Mouse (Mus musculus) liver (tissue): ENCODE measurements around the gene Rpp25l.
"Not testable (repeated sequence)": the region's sequence is repeated elsewhere in the genome, so short reads cannot be mapped to it uniquely, and the experiment has no call there.

Experiments used
- DNase-seq: peaks from one replicate; pipeline ENCODE4 v3.0.0-alpha.2; 2020; ENCODE audit warnings: mixed read lengths

Gene Rpp25l

DNA sequence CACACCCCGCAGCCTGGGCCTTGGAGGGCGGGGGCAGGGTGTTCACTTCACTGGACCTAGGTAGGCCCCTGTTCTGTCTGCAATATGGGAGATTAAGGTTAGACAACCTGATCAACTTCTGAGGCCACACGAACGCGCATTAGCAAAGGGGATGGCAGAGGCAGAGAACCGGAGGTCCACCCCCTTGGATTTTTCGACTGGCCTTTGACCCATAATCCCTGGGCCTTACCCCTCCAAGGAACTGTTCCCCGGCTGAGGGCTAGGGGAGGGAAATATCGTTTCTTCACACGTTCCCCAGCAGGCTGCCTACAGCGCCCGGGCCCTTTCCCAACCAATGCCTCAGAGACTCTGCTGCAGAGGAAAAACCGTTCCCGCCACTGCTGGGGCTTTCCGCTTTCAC is 16.9 kb downstream of the Rpp25l start:
- DNase-seq, result not testable (repeated sequence)

- DNase-seq, result not testable (repeated sequence)
These were observed 17.5 kb downstream of the Rpp25l start for GRCm38 (mm10) chr4:41695800-41696199.

GRCm38 (mm10) chr4:41693511-41693910 is 19.8 kb downstream of the Rpp25l start:
- not testable (repeated sequence) for DNase-seq

DNA sequence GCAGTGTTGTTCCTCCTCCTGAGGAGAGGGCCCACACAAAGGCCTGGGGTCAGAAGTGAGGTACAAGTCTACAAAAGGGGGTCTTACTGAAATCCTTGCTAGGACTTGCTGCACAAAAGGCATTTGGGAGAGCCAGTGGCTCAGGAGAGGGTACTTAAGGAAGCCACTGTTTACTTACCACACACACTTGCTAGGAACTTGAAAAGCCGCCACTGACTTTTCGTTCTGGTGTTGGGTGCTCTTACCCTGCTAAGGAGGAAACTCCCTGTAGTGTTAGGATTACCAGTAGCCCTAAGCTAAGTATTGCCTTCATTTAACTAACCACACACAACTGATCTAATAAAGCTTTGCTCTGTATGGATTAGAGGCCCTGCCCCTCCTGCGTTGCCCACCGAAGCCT is 23.3 kb downstream of the Rpp25l start:
- not testable (repeated sequence) for DNase-seq

DNA sequence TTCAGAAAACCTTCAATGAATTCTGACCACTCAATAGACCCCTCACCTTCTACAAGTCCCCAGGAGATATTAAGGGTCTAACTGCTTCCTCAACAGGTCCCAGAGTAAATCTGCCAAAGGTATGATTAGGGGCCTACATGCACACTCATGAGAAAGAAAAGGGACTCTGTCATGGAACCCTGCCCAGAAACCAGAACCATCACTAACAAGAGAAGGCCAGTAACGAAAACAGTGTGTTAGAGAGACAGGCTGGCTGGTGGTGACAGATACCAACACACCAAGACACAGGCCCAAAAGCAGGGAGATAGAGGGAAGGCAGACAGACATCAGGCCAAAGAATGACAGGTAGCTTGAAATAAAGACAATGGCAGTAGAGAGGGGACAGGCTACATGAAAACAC is 24.8 kb downstream of the Rpp25l start:
- not testable (repeated sequence) for DNase-seq

DNA sequence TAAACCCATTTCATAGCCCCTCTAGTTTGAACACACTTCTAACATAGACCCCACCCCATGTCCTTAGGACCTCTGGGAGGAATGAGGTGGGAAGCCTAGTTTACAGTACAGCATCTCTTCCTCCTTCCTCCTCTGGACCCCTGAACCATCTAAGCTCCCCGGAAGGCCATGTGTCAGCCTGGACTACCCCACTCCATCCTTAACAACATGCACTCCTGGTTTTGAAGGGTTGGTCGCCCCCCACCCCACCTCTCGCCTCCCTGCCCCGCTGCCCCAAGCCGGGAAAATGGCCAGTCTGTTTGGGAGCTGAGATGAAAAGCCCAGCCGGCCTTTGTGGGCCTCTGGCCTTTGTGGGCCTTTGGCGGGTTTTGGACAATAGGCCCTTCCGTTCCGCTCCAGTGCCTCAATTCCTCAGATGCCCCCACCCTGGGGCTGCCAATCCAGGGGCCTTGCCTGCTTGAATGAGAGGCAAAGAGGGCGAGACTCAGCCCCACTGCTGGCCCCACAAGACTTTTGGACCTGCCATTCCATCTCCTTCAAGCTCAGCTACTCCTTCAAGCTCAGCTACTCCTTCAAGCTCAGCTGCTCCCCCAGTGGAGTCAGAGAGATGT is 27.3 kb downstream of the Rpp25l start:
- not testable (repeated sequence) for DNase-seq

GRCm38 (mm10) chr4:41684931-41685453 is 28.3 kb downstream of the Rpp25l start:
- DNase-seq, result not testable (repeated sequence)

DNA sequence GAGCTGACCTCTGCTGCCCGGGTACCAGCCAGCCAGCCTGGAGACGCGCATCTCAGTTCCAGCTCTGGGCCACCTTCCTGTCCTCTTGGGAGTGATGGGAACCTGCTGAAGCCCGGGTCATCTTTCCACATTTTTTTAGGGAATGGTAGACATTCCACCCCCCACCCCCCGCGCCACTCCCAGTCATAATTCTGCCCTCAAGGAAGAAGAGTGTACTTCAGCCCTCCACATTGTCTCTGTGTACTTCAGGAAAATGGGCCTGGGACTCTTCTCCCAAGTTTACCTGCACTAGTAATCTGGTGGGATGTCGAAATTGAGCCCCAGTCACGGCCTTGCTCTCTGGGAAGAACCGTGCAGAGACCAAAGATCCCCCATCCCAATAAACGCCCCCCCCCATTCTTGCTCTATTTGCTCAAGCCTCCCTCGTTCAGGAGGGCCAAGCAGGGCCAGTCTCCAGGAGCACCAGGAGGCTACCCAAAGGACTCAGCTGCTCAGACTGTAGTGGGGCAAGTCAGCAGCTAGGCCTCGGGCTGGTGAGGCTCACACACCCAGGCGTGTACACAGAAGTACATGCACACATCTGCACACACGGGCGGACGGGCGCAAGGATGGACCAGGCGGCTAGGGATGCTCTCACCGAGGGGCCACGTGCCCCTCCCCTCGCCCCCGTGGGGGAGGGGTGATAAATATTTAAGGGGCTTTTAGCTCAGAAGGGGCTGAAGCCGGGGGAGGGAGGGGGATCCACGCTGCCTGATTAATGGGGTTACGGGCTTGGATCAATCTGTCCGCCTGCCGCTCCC is 29.0 kb downstream of the Rpp25l start:
- DNase-seq, result not testable (repeated sequence)

DNA sequence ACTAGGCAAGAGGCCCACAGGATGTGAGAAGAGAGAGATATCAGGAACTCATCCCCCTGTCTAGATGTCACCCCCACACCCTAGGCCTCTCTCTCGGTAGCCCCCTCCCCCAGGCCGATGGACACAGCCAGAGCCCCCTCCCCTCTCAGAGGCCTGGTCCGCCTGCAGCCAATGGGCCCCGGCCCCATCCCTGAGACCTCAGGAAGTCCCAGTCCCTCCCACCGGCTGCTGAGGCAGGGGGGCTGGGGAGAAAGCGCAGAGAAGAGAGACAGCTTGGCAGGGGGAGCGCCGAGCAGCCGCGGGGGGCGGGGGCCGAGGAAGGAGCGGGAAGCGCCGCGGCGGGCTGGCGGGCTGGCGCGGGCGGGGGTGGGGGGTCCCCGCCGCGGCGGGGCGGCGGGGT is 30.0 kb downstream of the Rpp25l start:
- DNase-seq, result not testable (repeated sequence)

- DNase-seq, result no peak
These were observed 30.5 kb downstream of the Rpp25l start for GRCm38 (mm10) chr4:41682789-41683188.

GRCm38 (mm10) chr4:41681947-41682346 is 31.4 kb downstream of the Rpp25l start:
- no peak for DNase-seq

GRCm38 (mm10) chr4:41681176-41681575 is 32.2 kb downstream of the Rpp25l start:
- no peak for DNase-seq

DNA sequence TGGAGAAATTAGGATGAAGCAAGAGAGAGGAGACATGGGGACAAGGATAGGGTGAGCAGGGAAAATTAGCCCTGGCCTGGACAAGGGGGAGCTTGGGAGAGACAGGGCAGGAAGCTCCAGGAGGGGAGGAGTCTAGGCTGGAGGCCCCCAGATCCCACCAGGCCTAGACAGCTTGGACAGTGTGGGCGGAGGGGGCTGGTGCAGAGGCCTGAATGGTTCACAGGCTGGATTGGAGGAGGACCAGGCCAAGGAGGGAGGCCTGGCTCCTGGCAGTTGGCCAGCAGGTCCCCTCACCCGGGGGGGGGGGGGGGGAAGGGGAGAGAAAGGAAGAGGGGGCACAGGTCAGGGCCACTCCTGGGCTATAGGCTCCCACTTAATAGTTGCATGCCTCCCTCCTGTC is 34.0 kb downstream of the Rpp25l start:
- DNase-seq, result no peak

- DNase-seq, result no peak
These were observed 34.5 kb downstream of the Rpp25l start for GRCm38 (mm10) chr4:41678863-41679262.

- DNase-seq, result peak; percentile 40
These were observed 36.2 kb downstream of the Rpp25l start for GRCm38 (mm10) chr4:41677006-41677629.

DNA sequence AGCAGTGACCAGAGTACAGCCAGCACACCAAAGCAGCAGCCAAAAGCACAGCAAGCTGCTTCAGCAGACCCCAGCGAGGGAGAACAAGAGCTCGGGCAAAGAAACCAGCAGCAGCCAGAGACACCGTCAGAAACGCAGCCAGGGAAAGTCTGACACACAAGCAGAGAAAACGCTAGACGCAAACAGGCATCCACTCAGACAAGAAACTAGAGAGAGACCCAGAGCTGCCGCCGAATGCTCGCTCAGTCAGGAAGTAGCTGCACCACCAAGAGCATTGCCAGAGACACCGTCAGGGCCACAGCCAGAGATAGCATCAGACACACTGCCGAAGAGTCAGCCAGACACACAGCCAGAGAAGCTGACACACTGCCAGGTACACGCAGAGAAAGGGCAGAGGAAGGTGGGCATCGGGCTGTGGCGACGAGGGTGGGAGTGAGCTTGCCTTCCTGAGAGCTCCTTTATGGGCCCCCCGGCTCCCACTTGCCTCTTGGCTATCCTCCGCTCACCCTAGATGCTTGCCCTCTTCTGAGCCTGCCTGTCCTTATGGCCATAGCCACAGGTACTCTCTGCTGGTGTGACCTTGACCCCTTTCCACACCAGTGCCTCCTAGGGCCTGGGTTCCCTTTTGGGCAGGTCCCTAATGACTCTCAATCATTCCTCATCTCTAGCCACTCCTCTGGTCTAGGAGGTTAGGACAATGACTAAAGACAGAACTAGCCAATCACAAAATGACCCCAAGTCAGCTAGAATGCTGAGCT is 36.9 kb downstream of the Rpp25l start:
- DNase-seq, result no peak

- DNase-seq, result no peak
These were observed 40.1 kb downstream of the Rpp25l start for GRCm38 (mm10) chr4:41673186-41673585.

GRCm38 (mm10) chr4:41672522-41672963 is 40.8 kb downstream of the Rpp25l start:
- no peak for DNase-seq

DNA sequence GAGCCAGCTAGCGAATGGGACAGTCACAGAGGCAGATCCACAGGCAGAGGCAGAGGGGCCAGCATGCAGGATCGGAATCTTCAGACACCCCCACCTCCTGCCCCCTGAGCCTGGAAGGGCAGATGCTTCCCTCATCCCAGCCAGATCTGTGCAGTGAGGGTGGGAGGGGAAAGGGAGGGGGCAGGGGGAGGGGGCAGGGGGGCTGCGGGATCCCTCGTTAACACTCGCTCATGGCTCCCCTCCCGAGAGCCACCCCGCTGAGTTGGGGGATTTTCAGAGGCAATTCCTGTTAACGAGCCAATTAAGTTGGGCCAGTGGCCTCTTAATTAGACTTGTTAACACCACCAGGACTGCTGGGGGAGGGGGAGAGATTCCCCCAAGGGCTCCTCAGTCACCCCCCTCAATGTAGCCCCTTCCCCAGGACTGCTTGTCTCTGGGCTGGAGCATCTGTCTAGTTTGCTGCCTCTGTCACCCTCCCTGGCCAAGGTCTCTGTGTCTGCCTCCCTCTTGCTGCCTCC is 41.3 kb downstream of the Rpp25l start:
- no peak for DNase-seq

- DNase-seq, result no peak
These were observed 41.8 kb downstream of the Rpp25l start for GRCm38 (mm10) chr4:41671500-41671899.

GRCm38 (mm10) chr4:41670836-41671235 is 42.5 kb downstream of the Rpp25l start:
- no peak for DNase-seq

- no peak for DNase-seq
These were observed 46.7 kb downstream of the Rpp25l start for GRCm38 (mm10) chr4:41666646-41667045.
